Comparison of ENCODE assay signal across 17 mouse cellular contexts in genomic region chr3:27574241-27574640, GRCm38 (mm10).
A peak's percentile ranks its signal among the peaks of the same experiment; 100 is the strongest.
DNase-seq lines count a peak whose midpoint lies in the region; ATAC-seq lines count a peak whose summit lies in the region.
"Had no signal": no experiment of that assay in that cellular context is flagged by ENCODE, and none has a peak within 500 bp of the region (broad histone marks: within the 10 kb centered on the region; RNA-seq: fewer than 3 reads in every experiment).

No protein-coding gene starts in this region.

- DNase-seq in lung, postnatal 25 days (ENCODE audit: low spot score), result no peak
- peak; percentile 14 for DNase-seq in adipocyte (ENCODE audit: low spot score)
- no peak for DNase-seq in hindbrain, embryonic 10.5 days (ENCODE audit: low spot score)
- no peak for DNase-seq in kidney, adult 8-10 months
- DNase-seq: cerebellum, adult 9-11 months; gastrocnemius, postnatal 14 days; heart, postnatal 14 days; lung, postnatal 10 days; right cerebral cortex, postnatal 25 days; thymus, adult 18-20 months had no signal

- peak overlapping the region; percentile 73 for H3K27ac ChIP-seq in lung, embryonic 15.5 days
- peak overlapping the region; percentile 70; the same call in 1 of the 2 replicates for H3K27ac ChIP-seq in hindbrain, embryonic 10.5 days
- peak overlapping the region; percentile 18; the same call in 1 of the 2 replicates for H3K27ac ChIP-seq in midbrain, embryonic 16.5 days (ENCODE audit: low read length)
- no peak overlapping the region for H3K27ac ChIP-seq in forebrain, embryonic 13.5 days

- no peaks in the 10 kb centered on the region for H3K27me3 ChIP-seq in lung, embryonic 15.5 days
- H3K27me3 ChIP-seq in hindbrain, embryonic 10.5 days (ENCODE audit: insufficient read depth, poor library complexity, severe bottlenecking), result no peaks in the 10 kb centered on the region
- no peaks in the 10 kb centered on the region for H3K27me3 ChIP-seq in midbrain, embryonic 16.5 days (ENCODE audit: control insufficient read depth, insufficient read depth, low read depth, low read length)
- H3K27me3 ChIP-seq in forebrain, embryonic 13.5 days, result no peaks in the 10 kb centered on the region
- H3K27me3 ChIP-seq: forebrain, embryonic 12.5 days; Patski had no signal

- ATAC-seq in lung, embryonic 15.5 days (ENCODE audit: borderline replicate concordance, extremely low read depth, low FRiP score, low TSS enrichment), result no peak
- ATAC-seq in midbrain, embryonic 16.5 days, result no peak
- ATAC-seq in forebrain, embryonic 13.5 days, result no peak
- ATAC-seq: activated CD4-positive, CD25-positive, alpha-beta regulatory T cell, adult 4 months; inflammation-experienced regulatory T-cells, adult 6 months; Patski had no signal

- H3K9ac ChIP-seq in lung, embryonic 15.5 days, result no peak overlapping the region
- no peak overlapping the region for H3K9ac ChIP-seq in midbrain, embryonic 16.5 days (ENCODE audit: low read depth, low read length)
- H3K9ac ChIP-seq in forebrain, embryonic 13.5 days, result no peak overlapping the region
- H3K9ac ChIP-seq: forebrain, embryonic 12.5 days had no signal

- no peaks in the 10 kb centered on the region for H3K9me3 ChIP-seq in lung, embryonic 15.5 days
- H3K9me3 ChIP-seq in hindbrain, embryonic 10.5 days, result no peaks in the 10 kb centered on the region
- no peaks in the 10 kb centered on the region for H3K9me3 ChIP-seq in midbrain, embryonic 16.5 days (replicated peaks; ENCODE audit: control insufficient read depth, low read length, poor library complexity, severe bottlenecking)
- H3K9me3 ChIP-seq in forebrain, embryonic 13.5 days (replicated peaks), result no peaks in the 10 kb centered on the region
- H3K9me3 ChIP-seq: forebrain, embryonic 12.5 days had no signal

- WGBS in lung, embryonic 15.5 days, result 49% methylated on average over 9 of the region's 9 CpGs
- 83% methylated on average over 9 of the region's 9 CpGs for WGBS in hindbrain, embryonic 10.5 days
- WGBS in midbrain, embryonic 16.5 days, result 87% methylated on average over 9 of the region's 9 CpGs
- 95% methylated on average over 9 of the region's 9 CpGs for WGBS in forebrain, embryonic 13.5 days

- H3K4me2 ChIP-seq in lung, embryonic 15.5 days, result no peak overlapping the region
- no peak overlapping the region for H3K4me2 ChIP-seq in midbrain, embryonic 16.5 days (ENCODE audit: low read length)
- no peak overlapping the region for H3K4me2 ChIP-seq in forebrain, embryonic 13.5 days

- H3K36me3 ChIP-seq in lung, embryonic 15.5 days, result no peaks in the 10 kb centered on the region
- H3K36me3 ChIP-seq in hindbrain, embryonic 10.5 days, result no peaks in the 10 kb centered on the region
- H3K36me3 ChIP-seq in midbrain, embryonic 16.5 days (ENCODE audit: control insufficient read depth, insufficient read depth, low read length), result no peaks in the 10 kb centered on the region
- no peaks in the 10 kb centered on the region for H3K36me3 ChIP-seq in forebrain, embryonic 13.5 days (ENCODE audit: poor library complexity, severe bottlenecking)
- H3K36me3 ChIP-seq: forebrain, embryonic 12.5 days had no signal

- peaks cover 40% of the 10 kb centered on the region for H3K4me1 ChIP-seq in lung, embryonic 15.5 days
- H3K4me1 ChIP-seq in hindbrain, embryonic 10.5 days (replicated peaks), result peaks cover 51% of the 10 kb centered on the region
- H3K4me1 ChIP-seq in midbrain, embryonic 16.5 days (ENCODE audit: control insufficient read depth, insufficient read depth, low read length), result peaks cover 4% of the 10 kb centered on the region
- H3K4me1 ChIP-seq in forebrain, embryonic 13.5 days, result peaks cover 18% of the 10 kb centered on the region

- no peak overlapping the region for H3K4me3 ChIP-seq in lung, embryonic 15.5 days
- no peak overlapping the region for H3K4me3 ChIP-seq in hindbrain, embryonic 10.5 days
- no peak overlapping the region for H3K4me3 ChIP-seq in midbrain, embryonic 16.5 days (ENCODE audit: low read depth, low read length)
- no peak overlapping the region for H3K4me3 ChIP-seq in forebrain, embryonic 13.5 days
- H3K4me3 ChIP-seq: forebrain, embryonic 12.5 days had no signal
